Mouse (Mus musculus) limb, embryonic 13.5 days (tissue): ENCODE results near the gene Fbh1. TPM values are rescaled to one million over a fixed set of nuclear protein-coding genes. Genes with fewer than 3 reads are reported as not detected.

Experiments
- ATAC-seq: fragments of 200-750 bp; cut with Nextera tagmentation; 2 replicates; pipeline ENCODE4 v1.8.0; 2017; ENCODE audit warnings: low read depth, moderate number of reproducible peaks, moderate TSS enrichment; ENCODE audit not compliant: low FRiP score
- H3K27ac ChIP-seq: fragments of 300-500 bp; sonication (generic); 2 replicates; pipeline ENCODE4 v1.5.1; 2015; ENCODE audit warnings: inconsistent platforms, mild to moderate bottlenecking, moderate library complexity
- H3K27me3 ChIP-seq: fragments of 300-500 bp; sonication (generic); 2 replicates; pipeline ENCODE4 v1.6.1; 2015; ENCODE audit warnings: mild to moderate bottlenecking, inconsistent platforms
- H3K36me3 ChIP-seq: fragments of 300-500 bp; sonication (generic); 2 replicates; pipeline ENCODE4 v1.6.1; 2015; ENCODE audit warnings: inconsistent platforms, mild to moderate bottlenecking, moderate library complexity
- H3K4me1 ChIP-seq: fragments of 300-500 bp; sonication (generic); 2 replicates; pipeline ENCODE4 v1.6.1; 2015; ENCODE audit warnings: inconsistent platforms
- H3K4me2 ChIP-seq: fragments of 300-500 bp; sonication (generic); replicated peaks from 2 replicates; pipeline ENCODE4 v1.6.1; 2015; ENCODE audit warnings: inconsistent platforms, mild to moderate bottlenecking, moderate library complexity
- H3K4me3 ChIP-seq: fragments of 300-500 bp; sonication (generic); 2 replicates; pipeline ENCODE4 v1.5.1; 2015; ENCODE audit warnings: moderate library complexity, mild to moderate bottlenecking, inconsistent platforms
- H3K9ac ChIP-seq: fragments of 300-500 bp; sonication (generic); 2 replicates; pipeline ENCODE4 v1.6.1; 2015; ENCODE audit warnings: mild to moderate bottlenecking, inconsistent platforms
- H3K9me3 ChIP-seq: fragments of 300-500 bp; sonication (generic); 2 replicates; pipeline ENCODE4 v1.6.1; 2016; ENCODE audit warnings: inconsistent platforms
- WGBS: fragments of 180-500 bp; shearing (Covaris S2); methylation state at CpG from one replicate; pipeline ENCODE4 v1.1.7; 2015; 5-methylcytosine and 5-hydroxymethylcytosine counted together
- polyA plus RNA-seq: library from polyadenylated mRNA; unstranded; fragments of >200 nt; fragmentation: Nextera tagmentation; extraction: Ambion mirVana; gene quantifications from 2 replicates; pipeline ENCODE4 v1.2.1, GENCODE M21; 2015

Fbh1 gene
- polyA plus RNA-seq, 1 experiment from 2014 or later: 144 TPM

DNA sequence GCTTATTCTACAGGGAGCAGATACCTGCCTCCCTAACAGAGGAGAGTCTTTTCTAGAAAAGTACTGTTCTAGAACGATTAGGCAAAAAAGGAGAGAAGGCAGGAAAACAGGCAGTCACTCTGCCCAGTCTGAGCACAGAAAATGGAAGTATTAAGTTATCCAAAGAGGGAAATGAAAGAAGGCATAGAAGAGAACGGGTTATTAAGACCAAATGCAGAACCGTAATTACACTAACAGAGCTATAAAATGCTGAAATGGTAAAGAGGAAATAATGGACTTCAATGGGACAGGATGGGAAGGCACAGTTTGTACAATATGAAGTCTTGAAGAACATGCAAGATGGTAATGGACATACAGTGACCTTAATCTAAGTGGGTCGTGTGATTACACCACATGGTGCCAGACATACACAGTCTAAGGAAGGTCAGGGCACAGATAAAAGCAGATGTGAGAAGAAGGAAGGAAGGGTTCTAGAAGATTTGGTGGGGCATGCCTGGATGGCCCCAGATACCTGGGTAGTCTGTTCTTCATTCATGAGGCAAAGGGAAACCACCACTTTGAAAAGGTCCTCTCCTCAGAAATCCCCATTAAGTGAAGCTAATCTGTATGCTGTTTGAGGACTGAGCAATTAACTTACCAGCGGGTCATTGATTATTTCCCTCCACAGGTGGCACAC lies 10.8 kb downstream of the Fbh1 start:
- no peaks in the 10 kb centered on the region for H3K4me1 ChIP-seq
- H3K36me3 ChIP-seq: peaks cover 80% of the 10 kb centered on the region
- ATAC-seq: no peak
- no peak overlapping the region for H3K4me2 ChIP-seq
- no peaks in the 10 kb centered on the region for H3K27me3 ChIP-seq
- H3K9ac ChIP-seq: no peak overlapping the region
- WGBS: 79% methylated on average over 5 of the region's 5 CpGs
- H3K9me3 ChIP-seq: no peaks in the 10 kb centered on the region
- H3K4me3 ChIP-seq: no peak overlapping the region
- no peak overlapping the region for H3K27ac ChIP-seq

DNA sequence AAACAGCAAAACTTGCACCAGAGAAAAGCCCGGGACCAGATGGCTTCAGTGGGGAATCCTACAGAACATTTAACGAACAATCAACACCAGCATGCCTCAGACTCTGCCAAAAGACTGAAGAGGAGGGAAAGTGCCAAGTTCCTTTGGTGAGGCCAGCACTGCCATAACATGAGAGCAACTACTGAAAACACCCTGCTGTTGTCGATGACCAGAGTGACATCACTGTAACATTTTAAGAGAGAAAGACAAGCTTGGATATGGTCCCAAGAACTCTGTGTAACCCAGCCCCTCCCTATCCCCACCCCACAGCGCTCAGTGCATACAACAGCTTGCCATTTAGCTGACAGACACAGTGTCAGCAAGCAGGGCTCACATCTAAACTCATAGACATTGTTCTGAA lies 11.7 kb downstream of the Fbh1 start:
- 93% methylated on average over 4 of the region's 4 CpGs for WGBS
- ATAC-seq: no peak
- Histone ChIP-seq H3K4me3 (no peak overlapping the region), H3K9me3 (no peaks in the 10 kb centered on the region), H3K27me3 (no peaks in the 10 kb centered on the region), H3K4me2 (no peak overlapping the region), H3K27ac (no peak overlapping the region), H3K36me3 (peaks cover 90% of the 10 kb centered on the region), H3K9ac (no peak overlapping the region), H3K4me1 (no peaks in the 10 kb centered on the region)

DNA sequence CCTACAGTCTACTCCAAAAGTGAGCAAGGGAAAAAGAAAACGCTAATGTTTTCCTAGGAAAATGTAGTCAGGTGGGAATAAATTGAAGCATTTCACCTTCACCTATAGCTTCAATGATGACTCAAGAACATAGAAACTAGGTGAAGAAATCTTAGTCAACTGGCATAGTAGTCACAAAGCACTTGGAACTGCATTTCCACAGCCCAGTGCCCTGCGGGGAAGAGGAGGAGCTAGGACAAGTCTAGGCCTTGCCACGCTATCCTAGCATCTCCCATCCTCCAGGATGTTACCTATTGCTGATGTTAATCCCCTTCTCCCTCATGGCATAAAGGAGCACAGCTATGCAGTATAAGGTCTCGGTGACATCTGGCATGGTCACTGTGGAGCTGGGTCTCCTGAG lies 14.8 kb downstream of the Fbh1 start:
- no peak for ATAC-seq
- Histone ChIP-seq H3K4me2 (no peak overlapping the region), H3K9ac (no peak overlapping the region), H3K27me3 (no peaks in the 10 kb centered on the region), H3K4me1 (no peaks in the 10 kb centered on the region), H3K4me3 (no peak overlapping the region), H3K27ac (no peak overlapping the region), H3K36me3 (peaks cover 99% of the 10 kb centered on the region), H3K9me3 (no peaks in the 10 kb centered on the region)
- 92% methylated on average over 4 of the region's 4 CpGs for WGBS

DNA sequence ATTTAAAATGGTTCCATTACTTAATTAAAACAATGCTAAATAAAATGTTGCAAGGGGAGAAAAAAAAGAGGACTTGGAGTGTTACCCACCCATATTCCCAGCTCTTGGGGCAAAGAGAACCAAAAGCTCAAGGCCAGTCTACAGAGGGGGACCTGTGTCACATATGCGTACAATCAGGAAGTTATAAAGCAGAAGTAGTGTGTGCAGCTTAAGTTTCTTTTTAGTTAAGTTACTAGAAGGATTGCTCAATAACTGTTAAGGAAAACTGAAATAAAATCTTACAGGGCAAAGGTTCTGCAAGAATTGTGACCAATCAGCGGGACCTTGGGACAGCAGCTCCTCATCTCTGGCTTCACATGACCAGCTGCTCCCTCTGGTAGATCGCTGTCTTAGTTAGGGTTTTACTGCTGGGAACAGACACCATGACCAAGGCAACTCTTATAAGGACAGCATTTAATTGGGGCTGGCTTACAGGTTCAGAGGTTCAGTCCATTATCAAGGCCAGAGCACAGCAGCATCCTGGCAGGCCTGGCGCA lies 37.8 kb downstream of the Fbh1 start:
- Histone ChIP-seq H3K9me3 (no peaks in the 10 kb centered on the region), H3K4me2 (no peak overlapping the region), H3K4me3 (no peak overlapping the region), H3K4me1 (no peaks in the 10 kb centered on the region), H3K27ac (no peak overlapping the region), H3K9ac (no peak overlapping the region), H3K36me3 (peaks cover 68% of the 10 kb centered on the region), H3K27me3 (no peaks in the 10 kb centered on the region)
- no peak for ATAC-seq
- 95% methylated on average over 4 of the region's 4 CpGs for WGBS

DNA sequence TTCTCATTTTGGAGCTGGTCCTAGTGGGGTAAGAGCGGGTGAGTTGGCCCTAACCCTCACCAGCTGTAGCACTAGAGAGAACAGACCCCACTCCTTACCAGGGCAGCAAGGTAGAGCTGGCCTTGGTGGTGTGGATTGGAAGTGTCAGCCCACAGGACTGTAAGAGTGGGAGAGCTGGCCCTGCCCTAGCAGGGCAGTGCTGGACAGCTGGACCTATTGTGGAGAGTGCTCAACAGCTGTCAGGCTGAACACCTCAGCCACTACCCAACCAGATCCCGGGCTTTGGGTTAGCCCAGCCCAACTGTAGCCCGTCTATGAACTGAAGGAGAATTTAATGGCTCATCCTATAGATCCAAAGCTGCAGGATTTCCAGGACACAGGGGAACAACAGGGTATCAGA lies 38.6 kb downstream of the Fbh1 start:
- 89% methylated on average over 3 of the region's 3 CpGs for WGBS
- Histone ChIP-seq H3K4me2 (no peak overlapping the region), H3K4me1 (no peaks in the 10 kb centered on the region), H3K9ac (no peak overlapping the region), H3K27me3 (no peaks in the 10 kb centered on the region), H3K4me3 (no peak overlapping the region), H3K9me3 (no peaks in the 10 kb centered on the region), H3K27ac (no peak overlapping the region), H3K36me3 (peaks cover 60% of the 10 kb centered on the region)
- ATAC-seq: no peak

DNA sequence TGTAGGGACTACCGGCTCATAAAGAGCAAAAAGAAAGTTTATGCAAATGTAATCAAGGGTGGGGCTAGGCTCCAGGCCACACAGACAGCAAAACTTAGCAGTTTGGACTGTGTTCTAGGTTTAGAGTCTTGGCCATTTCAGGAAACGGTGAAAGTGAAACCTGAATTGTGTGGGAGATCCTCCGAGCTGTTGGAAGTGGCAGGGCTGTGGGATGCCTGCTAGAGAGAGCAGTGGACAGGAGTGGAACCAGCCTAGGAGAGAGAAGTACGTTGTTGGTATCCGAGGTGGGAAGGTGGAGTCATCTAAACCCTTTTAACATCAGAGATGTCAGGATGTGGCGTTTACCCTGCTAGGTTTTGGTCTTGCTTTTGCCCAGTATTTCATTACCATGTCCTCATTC lies 41.5 kb downstream of the Fbh1 start:
- Histone ChIP-seq H3K9ac (no peak overlapping the region), H3K4me1 (no peaks in the 10 kb centered on the region)
- WGBS: 85% methylated on average over 6 of the region's 6 CpGs

DNA sequence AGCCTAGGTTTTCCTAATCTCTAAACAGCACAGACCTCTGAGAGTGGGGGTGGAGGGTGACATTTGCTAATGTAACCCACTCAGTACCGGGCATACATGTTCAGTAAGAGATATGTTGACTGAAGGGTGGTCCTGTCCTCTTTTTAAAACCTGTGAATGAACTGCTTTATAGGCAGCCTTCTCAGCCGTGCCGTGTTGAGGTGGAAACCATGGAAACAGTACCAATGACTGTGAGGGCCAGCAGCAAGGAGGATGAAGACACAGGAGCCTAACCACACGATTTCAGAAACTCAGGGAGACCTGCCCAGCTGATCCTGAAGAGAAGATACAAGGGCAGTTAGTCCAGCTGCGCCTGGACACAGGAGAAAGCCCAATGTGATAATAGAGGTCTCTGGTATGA lies 44.4 kb downstream of the Fbh1 start:
- H3K27ac ChIP-seq: no peak overlapping the region
- no peak overlapping the region for H3K9ac ChIP-seq
- H3K27me3 ChIP-seq: no peaks in the 10 kb centered on the region
- H3K36me3 ChIP-seq: peaks cover 6% of the 10 kb centered on the region; the same call in 1 of the 2 replicates
- 72% methylated on average over 5 of the region's 5 CpGs for WGBS
- no peaks in the 10 kb centered on the region for H3K9me3 ChIP-seq
- no peaks in the 10 kb centered on the region for H3K4me1 ChIP-seq
- H3K4me2 ChIP-seq: no peak overlapping the region
- ATAC-seq: no peak
- no peak overlapping the region for H3K4me3 ChIP-seq

More for the DNA sequence above, 41.5 kb downstream of the Fbh1 start:
- Histone ChIP-seq H3K27ac (no peak overlapping the region), H3K36me3 (peaks cover 31% of the 10 kb centered on the region), H3K4me2 (no peak overlapping the region), H3K4me3 (no peak overlapping the region), H3K9me3 (no peaks in the 10 kb centered on the region), H3K27me3 (no peaks in the 10 kb centered on the region)
- ATAC-seq: no peak

DNA sequence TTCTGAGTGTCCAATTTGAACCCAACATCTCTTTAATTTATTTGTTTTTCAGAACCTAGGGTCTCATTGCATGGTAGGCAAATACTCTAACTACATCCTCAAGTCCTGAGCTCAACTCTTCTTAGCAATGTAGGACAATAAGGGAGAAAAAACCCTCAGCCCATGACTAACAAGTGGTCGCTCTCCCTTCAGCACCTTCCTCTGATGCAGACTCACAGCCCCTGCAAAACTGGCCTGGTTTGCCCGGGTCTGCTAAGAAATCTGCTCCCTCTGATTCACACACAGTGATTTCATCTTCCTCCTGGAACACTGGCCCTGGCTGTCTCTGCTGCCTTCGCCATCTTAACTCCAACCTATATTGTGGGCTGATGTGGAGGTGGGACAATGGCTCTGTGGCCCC lies 48.3 kb downstream of the Fbh1 start:
- Histone ChIP-seq H3K9ac (no peak overlapping the region), H3K27ac (no peak overlapping the region), H3K27me3 (no peaks in the 10 kb centered on the region), H3K4me1 (no peaks in the 10 kb centered on the region), H3K36me3 (no peaks in the 10 kb centered on the region), H3K4me2 (no peak overlapping the region), H3K4me3 (no peak overlapping the region), H3K9me3 (no peaks in the 10 kb centered on the region)
- WGBS: 52% methylated on average over 3 of the region's 3 CpGs
- ATAC-seq: no peak

DNA sequence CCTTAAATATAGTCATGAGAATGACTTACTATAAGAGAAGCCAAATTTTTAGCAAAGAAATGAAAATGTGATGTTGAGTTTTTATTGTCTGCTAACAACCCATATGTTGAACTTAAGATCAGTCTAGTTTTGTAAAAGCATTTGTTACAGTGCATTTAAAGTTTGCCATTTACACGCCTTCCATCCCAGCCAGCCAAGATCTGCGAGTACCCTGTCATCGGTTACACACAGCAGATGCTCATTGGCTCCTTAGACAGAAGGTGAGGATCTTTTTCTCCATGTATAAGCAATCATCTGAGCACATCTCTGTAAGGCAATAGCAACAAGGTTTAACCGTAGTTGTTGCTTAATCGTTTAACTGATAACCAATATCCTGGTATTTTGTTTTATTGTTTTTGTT lies 49.8 kb downstream of the Fbh1 start:
- no peak overlapping the region for H3K4me3 ChIP-seq
- no peaks in the 10 kb centered on the region for H3K36me3 ChIP-seq
- ATAC-seq: no peak
- no peaks in the 10 kb centered on the region for H3K4me1 ChIP-seq
- H3K9ac ChIP-seq: no peak overlapping the region
- H3K27me3 ChIP-seq: no peaks in the 10 kb centered on the region
- no peak overlapping the region for H3K27ac ChIP-seq
- WGBS: 88% methylated on average over 5 of the region's 5 CpGs
- H3K4me2 ChIP-seq: no peak overlapping the region
- H3K9me3 ChIP-seq: no peaks in the 10 kb centered on the region

DNA sequence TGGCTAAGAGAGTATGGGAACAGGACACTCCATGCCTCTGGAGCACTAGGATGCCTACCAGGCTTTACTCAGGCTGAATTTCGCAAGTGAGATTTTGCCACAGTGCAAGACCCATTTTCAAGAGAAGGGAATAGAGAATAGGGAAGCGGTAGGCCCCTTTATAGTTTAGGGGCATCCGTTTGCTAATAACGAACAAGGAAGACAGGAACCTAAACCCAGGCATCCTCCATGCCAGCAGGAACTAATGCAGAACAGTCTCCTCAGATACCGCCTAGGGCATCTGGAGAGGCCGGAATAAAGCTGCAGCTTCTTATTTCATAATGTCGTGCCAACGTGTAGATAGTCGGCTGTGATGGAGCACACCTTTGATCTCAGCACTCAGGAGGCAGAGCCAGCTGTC lies 54.8 kb downstream of the Fbh1 start:
- Histone ChIP-seq H3K9me3 (no peaks in the 10 kb centered on the region), H3K4me3 (no peak overlapping the region), H3K4me2 (no peak overlapping the region), H3K36me3 (no peaks in the 10 kb centered on the region), H3K9ac (no peak overlapping the region), H3K4me1 (no peaks in the 10 kb centered on the region), H3K27ac (no peak overlapping the region), H3K27me3 (no peaks in the 10 kb centered on the region)
- 76% methylated on average over 9 of the region's 9 CpGs for WGBS
- ATAC-seq: no peak

DNA sequence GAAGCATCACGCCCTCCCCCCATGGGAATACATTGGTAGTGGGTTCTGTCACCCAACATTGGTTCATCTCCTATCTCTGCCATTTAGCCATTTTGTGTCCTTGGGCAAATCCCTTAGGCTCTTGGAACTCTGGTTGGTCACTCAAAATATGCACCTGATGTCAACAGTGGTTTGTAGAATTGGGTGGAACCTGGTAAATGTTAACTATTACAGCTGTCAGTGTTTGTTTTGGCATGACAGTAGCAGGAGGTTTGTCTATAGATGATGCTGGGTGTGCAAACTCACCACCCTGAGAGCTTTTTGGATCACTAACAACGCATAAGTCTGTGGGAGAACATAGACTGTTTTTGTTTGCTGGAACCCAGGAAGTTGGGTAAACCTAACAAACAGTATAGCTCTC lies 58.8 kb downstream of the Fbh1 start:
- Histone ChIP-seq H3K9me3 (no peaks in the 10 kb centered on the region), H3K36me3 (no peaks in the 10 kb centered on the region), H3K9ac (no peak overlapping the region), H3K27me3 (no peaks in the 10 kb centered on the region), H3K27ac (no peak overlapping the region), H3K4me2 (no peak overlapping the region), H3K4me1 (no peaks in the 10 kb centered on the region), H3K4me3 (no peak overlapping the region)
- WGBS: 88% methylated on average over 2 of the region's 2 CpGs
- ATAC-seq: no peak

DNA sequence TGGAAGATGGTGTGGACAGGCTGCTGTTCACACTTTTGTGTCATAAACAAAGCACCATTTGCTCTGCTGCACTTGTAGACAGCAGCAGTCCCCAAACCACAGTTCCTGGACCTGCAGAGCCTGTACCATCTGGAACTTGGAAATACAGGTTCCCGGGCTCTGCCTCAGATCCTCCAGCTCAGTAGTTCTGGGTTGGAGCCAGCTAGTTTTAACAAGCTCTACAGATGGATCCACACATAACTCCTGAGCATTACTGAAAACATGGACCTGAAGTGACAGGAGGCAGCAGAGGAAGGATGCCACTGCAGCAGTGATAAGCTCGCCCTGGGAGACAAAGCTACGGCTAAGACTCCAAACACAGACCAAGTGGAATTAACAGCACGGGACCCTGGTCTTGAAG lies 62.8 kb downstream of the Fbh1 start:
- Histone ChIP-seq H3K4me1 (no peaks in the 10 kb centered on the region), H3K4me2 (no peak overlapping the region), H3K9me3 (no peaks in the 10 kb centered on the region), H3K36me3 (no peaks in the 10 kb centered on the region), H3K4me3 (no peak overlapping the region), H3K9ac (no peak overlapping the region), H3K27ac (no peak overlapping the region), H3K27me3 (no peaks in the 10 kb centered on the region)
- no peak for ATAC-seq
- 75% methylated on average over 4 of the region's 4 CpGs for WGBS

DNA sequence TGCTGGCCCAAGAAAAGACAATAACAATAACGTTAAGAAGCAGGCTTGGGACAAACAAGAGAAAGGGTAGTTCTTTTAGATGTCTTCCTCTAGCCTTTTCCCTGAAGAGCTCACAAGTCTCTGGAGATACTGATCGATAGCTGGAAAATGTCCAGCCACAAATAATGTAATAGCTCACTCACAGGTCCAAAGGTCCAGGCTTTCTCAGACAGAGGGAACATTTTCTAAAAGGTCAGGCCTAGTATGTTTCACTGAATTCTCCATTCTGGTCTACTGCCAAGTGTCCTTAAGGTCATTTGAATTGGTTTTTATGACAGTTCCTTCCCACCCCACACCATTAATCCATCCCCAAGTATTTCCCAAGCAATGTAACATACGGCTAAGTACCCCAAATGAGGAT lies 64.4 kb downstream of the Fbh1 start:
- ATAC-seq: no peak
- WGBS: 61% methylated on average over 3 of the region's 3 CpGs
- Histone ChIP-seq H3K36me3 (no peaks in the 10 kb centered on the region), H3K9ac (no peak overlapping the region), H3K4me1 (no peaks in the 10 kb centered on the region), H3K27me3 (peaks cover 9% of the 10 kb centered on the region), H3K4me2 (no peak overlapping the region), H3K9me3 (no peaks in the 10 kb centered on the region), H3K27ac (no peak overlapping the region), H3K4me3 (no peak overlapping the region)
